Mouse (Mus musculus): ENCODE measurements around the gene Nek1. TPM values are rescaled to one million over a fixed set of nuclear protein-coding genes. Genes with fewer than 3 reads are reported as not detected.
A peak's percentile ranks its signal among the peaks of the same experiment; 100 is the strongest.

Nek1 gene
- 23.0 and 24.8 TPM in 2 replicates for polyA plus RNA-seq (2015; fragmentation: Nextera tagmentation; extraction: Ambion mirVana)

- H3K4me2 ChIP-seq (replicated peaks): peak within 1 kb of the TSS; percentile 88
- peaks cover 5% of the 10 kb centered on the region; the same call in 1 of the 2 replicates for H3K9me3 ChIP-seq
- H3K27me3 ChIP-seq: no peaks in the 10 kb centered on the region
- H3K9ac ChIP-seq: peak within 1 kb of the TSS; percentile 81
- peaks cover 14% of the 10 kb centered on the region for H3K4me1 ChIP-seq
- H3K27ac ChIP-seq: peak within 1 kb of the TSS; percentile 91
- H3K36me3 ChIP-seq: peaks cover 3% of the 10 kb centered on the region; the same call in 1 of the 2 replicates
- under 1% methylated on average over 57 of the region's 57 CpGs for WGBS
- H3K4me3 ChIP-seq: peak within 1 kb of the TSS; percentile 84
- ATAC-seq (ENCODE audit: low FRiP score, low read depth): peak; percentile 94
Observed at GRCm38 (mm10) chr8:60992910-60993638, at the start of gene Nek1. Gene Nek1 (plus strand): TSS chr8:60993195.

- no peak overlapping the region for H3K4me2 ChIP-seq (replicated peaks)
- H3K4me3 ChIP-seq: no peak overlapping the region
- peaks cover 7% of the 10 kb centered on the region; the same call in 1 of the 2 replicates for H3K4me1 ChIP-seq
- no peaks in the 10 kb centered on the region for H3K27me3 ChIP-seq
- H3K27ac ChIP-seq: no peak overlapping the region
- ATAC-seq (ENCODE audit: low FRiP score, low read depth): no peak
- no peaks in the 10 kb centered on the region for H3K9me3 ChIP-seq
- H3K36me3 ChIP-seq: no peaks in the 10 kb centered on the region
- H3K9ac ChIP-seq: no peak overlapping the region
Observed at GRCm38 (mm10) chr8:60947503-60947902, 45.5 kb upstream of the Nek1 start.

GRCm38 (mm10) chr8:60949859-60950258 lies 43.1 kb upstream of the Nek1 start:
- H3K9ac ChIP-seq: no peak overlapping the region
- H3K36me3 ChIP-seq: no peaks in the 10 kb centered on the region
- no peak overlapping the region for H3K27ac ChIP-seq
- no peak overlapping the region for H3K4me3 ChIP-seq
- H3K4me1 ChIP-seq: peaks cover 9% of the 10 kb centered on the region
- no peaks in the 10 kb centered on the region for H3K9me3 ChIP-seq
- H3K27me3 ChIP-seq: no peaks in the 10 kb centered on the region
- H3K4me2 ChIP-seq (replicated peaks): no peak overlapping the region
- no peak for ATAC-seq (ENCODE audit: low FRiP score, low read depth)
- WGBS: 60% methylated on average over 4 of the region's 4 CpGs

GRCm38 (mm10) chr8:60951271-60951670 lies 41.7 kb upstream of the Nek1 start:
- no peak overlapping the region for H3K4me2 ChIP-seq (replicated peaks)
- no peak overlapping the region for H3K27ac ChIP-seq
- H3K4me1 ChIP-seq: peaks cover 9% of the 10 kb centered on the region
- no peaks in the 10 kb centered on the region for H3K36me3 ChIP-seq
- no peaks in the 10 kb centered on the region for H3K9me3 ChIP-seq
- H3K4me3 ChIP-seq: no peak overlapping the region
- WGBS: 80% methylated on average over 4 of the region's 4 CpGs
- no peaks in the 10 kb centered on the region for H3K27me3 ChIP-seq
- ATAC-seq (ENCODE audit: low FRiP score, low read depth): no peak
- H3K9ac ChIP-seq: no peak overlapping the region

- Histone ChIP-seq H3K4me1 (peaks cover 9% of the 10 kb centered on the region), H3K9ac (no peak overlapping the region), H3K4me3 (no peak overlapping the region), H3K27ac (no peak overlapping the region), H3K27me3 (no peaks in the 10 kb centered on the region), H3K9me3 (no peaks in the 10 kb centered on the region), H3K36me3 (no peaks in the 10 kb centered on the region), H3K4me2 (replicated peaks) (no peak overlapping the region)
- ATAC-seq (ENCODE audit: low FRiP score, low read depth): no peak
- whole genome bisulfite sequencing: 100% methylated on average over 1 of the region's 1 CpGs
Observed at GRCm38 (mm10) chr8:60951757-60952156, 41.2 kb upstream of the Nek1 start.

GRCm38 (mm10) chr8:60952803-60953202 lies 40.2 kb upstream of the Nek1 start:
- H3K4me3 ChIP-seq: no peak overlapping the region
- no peaks in the 10 kb centered on the region for H3K27me3 ChIP-seq
- H3K9ac ChIP-seq: no peak overlapping the region
- H3K9me3 ChIP-seq: no peaks in the 10 kb centered on the region
- no peaks in the 10 kb centered on the region for H3K36me3 ChIP-seq
- WGBS: 71% methylated on average over 5 of the region's 5 CpGs
- peaks cover 9% of the 10 kb centered on the region for H3K4me1 ChIP-seq
- H3K27ac ChIP-seq: no peak overlapping the region
- H3K4me2 ChIP-seq (replicated peaks): no peak overlapping the region
- ATAC-seq (ENCODE audit: low FRiP score, low read depth): no peak

GRCm38 (mm10) chr8:60954281-60955014 lies 38.5 kb upstream of the Nek1 start:
- H3K4me2 ChIP-seq (replicated peaks): peak overlapping the region; percentile 67
- under 1% methylated on average over 15 of the region's 15 CpGs for WGBS
- H3K27me3 ChIP-seq: no peaks in the 10 kb centered on the region
- H3K36me3 ChIP-seq: no peaks in the 10 kb centered on the region
- H3K27ac ChIP-seq: peak overlapping the region; percentile 85
- H3K4me3 ChIP-seq: peak overlapping the region; percentile 40
- ATAC-seq (ENCODE audit: low FRiP score, low read depth): peak; percentile 96
- H3K9ac ChIP-seq: peak overlapping the region; percentile 60
- H3K4me1 ChIP-seq: peaks cover 9% of the 10 kb centered on the region
- H3K9me3 ChIP-seq: no peaks in the 10 kb centered on the region

GRCm38 (mm10) chr8:60956847-60957246 lies 36.1 kb upstream of the Nek1 start:
- H3K36me3 ChIP-seq: no peaks in the 10 kb centered on the region
- H3K4me3 ChIP-seq: no peak overlapping the region
- peaks cover 8% of the 10 kb centered on the region for H3K4me1 ChIP-seq
- H3K9ac ChIP-seq: no peak overlapping the region
- no peaks in the 10 kb centered on the region for H3K27me3 ChIP-seq
- no peaks in the 10 kb centered on the region for H3K9me3 ChIP-seq
- no peak for ATAC-seq (ENCODE audit: low FRiP score, low read depth)
- no peak overlapping the region for H3K27ac ChIP-seq
- 90% methylated on average over 7 of the region's 7 CpGs for WGBS
- H3K4me2 ChIP-seq (replicated peaks): no peak overlapping the region

GRCm38 (mm10) chr8:60962763-60963162 lies 30.2 kb upstream of the Nek1 start:
- H3K4me2 ChIP-seq (replicated peaks): no peak overlapping the region
- 69% methylated on average over 3 of the region's 3 CpGs for WGBS
- no peaks in the 10 kb centered on the region for H3K27me3 ChIP-seq

GRCm38 (mm10) chr8:60963931-60964330 lies 29.1 kb upstream of the Nek1 start:
- Histone ChIP-seq H3K27ac (no peak overlapping the region), H3K27me3 (no peaks in the 10 kb centered on the region), H3K9me3 (no peaks in the 10 kb centered on the region), H3K9ac (no peak overlapping the region), H3K36me3 (no peaks in the 10 kb centered on the region), H3K4me3 (no peak overlapping the region), H3K4me2 (replicated peaks) (no peak overlapping the region), H3K4me1 (peaks cover 21% of the 10 kb centered on the region)
- WGBS: 58% methylated on average over 2 of the region's 2 CpGs
- no peak for ATAC-seq (ENCODE audit: low FRiP score, low read depth)

More at GRCm38 (mm10) chr8:60962763-60963162, 30.2 kb upstream of the Nek1 start:
- no peak for ATAC-seq (ENCODE audit: low FRiP score, low read depth)
- Histone ChIP-seq H3K4me1 (peaks cover 21% of the 10 kb centered on the region), H3K4me3 (no peak overlapping the region), H3K9ac (no peak overlapping the region), H3K9me3 (no peaks in the 10 kb centered on the region), H3K36me3 (no peaks in the 10 kb centered on the region), H3K27ac (no peak overlapping the region)

- ATAC-seq (ENCODE audit: low FRiP score, low read depth): no peak
- H3K27me3 ChIP-seq: no peaks in the 10 kb centered on the region
Observed at GRCm38 (mm10) chr8:60964518-60964917, 28.5 kb upstream of the Nek1 start.

GRCm38 (mm10) chr8:60965306-60965705 lies 27.7 kb upstream of the Nek1 start:
- WGBS: 62% methylated on average over 6 of the region's 6 CpGs
- no peak overlapping the region for H3K9ac ChIP-seq
- H3K9me3 ChIP-seq: no peaks in the 10 kb centered on the region
- no peak for ATAC-seq (ENCODE audit: low FRiP score, low read depth)
- H3K27me3 ChIP-seq: no peaks in the 10 kb centered on the region
- no peak overlapping the region for H3K4me3 ChIP-seq
- no peak overlapping the region for H3K4me2 ChIP-seq (replicated peaks)
- H3K36me3 ChIP-seq: no peaks in the 10 kb centered on the region
- H3K27ac ChIP-seq: no peak overlapping the region
- H3K4me1 ChIP-seq: peaks cover 21% of the 10 kb centered on the region

More at GRCm38 (mm10) chr8:60964518-60964917, 28.5 kb upstream of the Nek1 start:
- no peaks in the 10 kb centered on the region for H3K9me3 ChIP-seq
- H3K4me2 ChIP-seq (replicated peaks): no peak overlapping the region
- H3K4me1 ChIP-seq: peaks cover 21% of the 10 kb centered on the region
- H3K36me3 ChIP-seq: no peaks in the 10 kb centered on the region
- no peak overlapping the region for H3K9ac ChIP-seq
- WGBS: 71% methylated on average over 4 of the region's 4 CpGs
- H3K4me3 ChIP-seq: no peak overlapping the region
- H3K27ac ChIP-seq: no peak overlapping the region
